Mouse (Mus musculus): ENCODE results near the gene Fpr-rs7. TPM values are rescaled to one million over a fixed set of nuclear protein-coding genes. Genes with fewer than 3 reads are reported as not detected.

Gene Fpr-rs7
- total RNA-seq (2022): not detected

DNA sequence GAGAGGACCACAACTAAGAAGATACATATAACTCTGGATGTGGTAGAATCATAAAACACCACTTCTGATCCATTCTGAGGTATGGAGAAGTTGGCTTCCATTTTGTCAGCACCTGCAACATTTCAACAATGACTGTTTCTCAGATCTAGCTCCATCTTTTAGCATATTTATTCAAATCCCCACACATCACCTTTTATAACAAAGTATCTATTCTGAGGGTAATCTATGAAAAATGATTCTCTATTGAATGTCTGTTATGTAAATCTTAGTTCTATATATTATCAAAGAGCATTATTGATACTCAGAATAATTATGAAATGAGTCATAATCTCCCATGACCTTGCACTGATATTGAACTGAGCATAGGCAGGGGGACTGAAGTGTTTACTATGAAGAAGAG is at the start of gene Fpr-rs7:
Fpr-rs7 (minus strand) TSS at position 101 of the 400 bp plus-strand sequence.
- no peak for DNase-seq (ENCODE audit: low spot score in 2 of 2)

DNA sequence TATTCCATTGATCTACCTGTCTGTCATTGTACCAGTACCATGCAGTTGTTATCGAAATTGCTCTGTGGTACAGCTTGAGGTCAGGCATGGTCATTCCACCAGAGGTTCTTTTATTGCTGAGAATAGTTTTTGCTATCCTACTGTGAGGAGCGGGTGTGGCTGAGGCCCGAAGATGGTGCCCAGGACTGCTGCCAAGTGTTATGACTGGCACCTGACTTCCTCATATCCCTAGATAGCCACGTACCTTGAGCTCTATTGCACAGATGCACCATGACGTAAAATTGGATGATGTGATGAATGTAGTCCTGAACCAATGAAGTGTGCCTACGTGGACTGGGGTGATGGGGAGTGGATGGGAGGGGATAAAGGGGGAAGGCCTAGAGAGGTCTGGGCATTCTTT is 39.9 kb downstream of the Fpr-rs7 start:
- no peak for DNase-seq (ENCODE audit: low spot score in 2 of 2)

- DNase-seq (ENCODE audit: low spot score in 2 of 2): no peak
Observed at GRCm38 (mm10) chr17:20071656-20072396, 42.2 kb downstream of the Fpr-rs7 start.

Other genes starting within 250 kb of the Fpr-rs7 start
- gene Vmn2r104, start 65.9 kb downstream of the Fpr-rs7 start, total RNA-seq (2022): not detected
- gene Fpr-rs6, start 68.9 kb upstream of the Fpr-rs7 start, total RNA-seq (2022): not detected
- not detected for gene Vmn2r105, start 120.8 kb upstream of the Fpr-rs7 start, total RNA-seq (2022)
- gene Vmn2r106, start 171.3 kb upstream of the Fpr-rs7 start, total RNA-seq (2022): not detected
- gene Vmn2r107, start 231.0 kb upstream of the Fpr-rs7 start, total RNA-seq (2022): not detected